Mouse (Mus musculus) kidney, embryonic 15.5 days (tissue): ENCODE data around the gene Sin3a. TPM values are rescaled to one million over a fixed set of nuclear protein-coding genes. Genes with fewer than 3 reads are reported as not detected.

Experiments
- ATAC-seq: fragments of 200-750 bp; cut with Nextera tagmentation; replicated peaks from 2 replicates; pipeline ENCODE4 v1.8.0; 2017; ENCODE audit warnings: moderate TSS enrichment; ENCODE audit not compliant: low FRiP score
- H3K27ac ChIP-seq: fragments of 300-500 bp; sonication (generic); 2 replicates; pipeline ENCODE4 v1.5.1; 2015; ENCODE audit warnings: mild to moderate bottlenecking, inconsistent platforms
- H3K27me3 ChIP-seq: fragments of 300-500 bp; sonication (generic); 2 replicates; pipeline ENCODE4 v1.6.1; 2015; ENCODE audit warnings: inconsistent platforms
- H3K36me3 ChIP-seq: fragments of 300-500 bp; sonication (generic); 2 replicates; pipeline ENCODE4 v1.6.1; 2015; ENCODE audit warnings: inconsistent platforms
- H3K4me1 ChIP-seq: fragments of 300-500 bp; sonication (generic); 2 replicates; pipeline ENCODE4 v1.6.1; 2015; ENCODE audit warnings: inconsistent platforms
- H3K4me2 ChIP-seq: fragments of 300-500 bp; sonication (generic); 2 replicates; pipeline ENCODE4 v1.6.1; 2015; ENCODE audit warnings: moderate library complexity, mild to moderate bottlenecking, inconsistent platforms
- H3K4me3 ChIP-seq: fragments of 300-500 bp; sonication (generic); replicated peaks from 2 replicates; pipeline ENCODE4 v1.5.1; 2015; ENCODE audit warnings: mild to moderate bottlenecking, inconsistent platforms
- H3K9ac ChIP-seq: fragments of 300-500 bp; sonication (generic); 2 replicates; pipeline ENCODE4 v1.6.1; 2015; ENCODE audit warnings: mild to moderate bottlenecking, inconsistent platforms
- H3K9me3 ChIP-seq: fragments of 300-500 bp; sonication (generic); replicated peaks from 2 replicates; pipeline ENCODE4 v1.6.1; 2016; ENCODE audit warnings: inconsistent platforms
- WGBS: fragments of 180-500 bp; shearing (Covaris S2); methylation state at CpG from one replicate; pipeline ENCODE4 v1.1.7; 2015; ENCODE audit warnings: mixed read lengths; 5-methylcytosine and 5-hydroxymethylcytosine counted together
- polyA plus RNA-seq: library from polyadenylated mRNA; unstranded; fragments of >200 nt; fragmentation: Nextera tagmentation; extraction: Ambion mirVana; gene quantifications from 2 replicates; pipeline ENCODE4 v1.2.1, GENCODE M21; 2015

Sin3a gene
- polyA plus RNA-seq: 31.8 and 36.6 TPM in 2 replicates

DNA sequence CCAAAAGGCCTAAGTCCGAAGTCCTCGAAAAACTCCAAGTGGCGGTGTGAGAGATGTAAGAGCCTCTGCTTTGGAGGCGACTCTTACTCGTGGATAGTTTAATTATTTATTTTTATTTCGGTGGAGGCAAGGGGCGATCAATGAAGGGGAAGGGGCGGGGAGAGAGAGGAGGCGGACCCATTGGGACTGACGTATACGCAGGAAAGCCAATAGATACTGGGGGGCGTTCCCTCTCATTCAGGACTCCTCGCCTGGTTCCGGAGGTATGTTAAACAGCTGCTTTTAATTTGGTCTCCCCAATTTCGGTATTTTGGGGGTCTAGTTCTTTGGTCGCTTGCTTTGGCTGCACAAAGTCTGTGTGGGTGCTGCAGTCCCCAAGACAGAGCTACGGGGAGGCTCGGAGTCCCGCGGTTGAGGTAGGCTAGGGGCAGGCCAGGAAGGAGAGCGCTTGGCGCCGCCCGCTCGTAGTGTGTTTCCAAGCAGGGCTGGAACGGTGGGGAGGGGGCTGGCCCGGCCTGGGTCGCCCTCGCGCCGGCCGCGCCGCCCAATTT, at the start of gene Sin3a:
Sin3a (plus strand) TSS at position 240 of the 551 bp plus-strand sequence.
- Histone ChIP-seq H3K4me2 (peak within 1 kb of the TSS; percentile 89), H3K27ac (peak within 1 kb of the TSS; percentile 100), H3K4me1 (peaks cover 19% of the 10 kb centered on the region), H3K4me3 (peak within 1 kb of the TSS; percentile 92), H3K36me3 (no peaks in the 10 kb centered on the region), H3K27me3 (no peaks in the 10 kb centered on the region), H3K9me3 (no peaks in the 10 kb centered on the region), H3K9ac (peak within 1 kb of the TSS; percentile 77)
- no peak for ATAC-seq
- WGBS: under 1% methylated on average over 34 of the region's 34 CpGs

DNA sequence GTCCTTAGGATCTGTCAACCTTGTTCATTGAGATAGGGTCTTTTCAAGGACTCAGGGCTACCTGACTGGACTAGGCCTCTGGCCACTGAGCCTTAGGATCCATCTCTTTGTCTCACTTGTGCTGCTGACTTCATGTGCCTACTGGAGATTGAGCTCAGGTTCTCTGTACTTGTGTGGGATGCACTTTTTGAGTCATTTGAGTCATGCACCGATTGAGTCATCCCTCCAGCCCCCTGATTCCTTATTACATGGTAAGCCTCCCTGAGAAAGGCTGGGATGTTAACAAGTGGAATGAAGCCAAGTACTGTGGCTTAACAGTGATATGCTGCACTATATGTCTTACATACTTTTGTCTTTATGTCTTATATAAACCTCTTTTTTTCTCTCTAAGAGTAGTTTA, 40.1 kb upstream of the Sin3a start:
- no peak for ATAC-seq
- Histone ChIP-seq H3K4me3 (no peak overlapping the region), H3K9ac (no peak overlapping the region), H3K36me3 (peaks cover 88% of the 10 kb centered on the region), H3K27me3 (no peaks in the 10 kb centered on the region), H3K27ac (no peak overlapping the region), H3K9me3 (no peaks in the 10 kb centered on the region), H3K4me1 (no peaks in the 10 kb centered on the region), H3K4me2 (no peak overlapping the region)
- WGBS: 86% methylated on average over 1 of the region's 1 CpGs

GRCm38 (mm10) chr9:57056237-57056636, 15.6 kb upstream of the Sin3a start:
- no peak for ATAC-seq

GRCm38 (mm10) chr9:57064164-57064563, 7.7 kb upstream of the Sin3a start:
- ATAC-seq: no peak
- Histone ChIP-seq H3K27ac (no peak overlapping the region), H3K4me2 (no peak overlapping the region), H3K4me3 (no peak overlapping the region), H3K36me3 (peaks cover 51% of the 10 kb centered on the region), H3K4me1 (no peaks in the 10 kb centered on the region), H3K9ac (no peak overlapping the region), H3K9me3 (no peaks in the 10 kb centered on the region), H3K27me3 (no peaks in the 10 kb centered on the region)
- WGBS: 88% methylated on average over 2 of the region's 2 CpGs

More at GRCm38 (mm10) chr9:57056237-57056636, 15.6 kb upstream of the Sin3a start:
- H3K4me1 ChIP-seq: no peaks in the 10 kb centered on the region
- H3K36me3 ChIP-seq: peaks cover 78% of the 10 kb centered on the region
- H3K9ac ChIP-seq: no peak overlapping the region
- no peaks in the 10 kb centered on the region for H3K9me3 ChIP-seq
- no peaks in the 10 kb centered on the region for H3K27me3 ChIP-seq
- H3K4me2 ChIP-seq: no peak overlapping the region
- no peak overlapping the region for H3K4me3 ChIP-seq
- WGBS: 86% methylated on average over 1 of the region's 1 CpGs
- H3K27ac ChIP-seq: no peak overlapping the region

DNA sequence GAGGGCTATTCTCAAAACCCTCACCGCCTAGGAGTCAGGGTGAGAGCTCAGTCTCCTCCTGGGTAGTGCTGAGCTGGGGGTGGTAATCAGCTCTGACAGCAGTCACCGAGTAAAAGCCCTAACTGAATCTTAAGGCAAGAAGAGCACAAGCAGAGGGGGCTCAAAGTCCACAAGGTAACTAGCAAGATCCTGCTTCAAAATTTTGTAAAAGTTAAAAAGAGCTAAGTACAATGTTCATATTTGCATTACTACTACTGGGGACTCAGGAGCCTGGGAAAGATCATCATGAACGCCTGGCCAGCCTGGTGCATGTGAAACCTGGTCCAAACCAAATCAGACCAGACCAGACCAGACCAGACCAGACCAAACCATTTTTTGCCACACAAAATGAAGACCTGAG, 3.6 kb upstream of the Sin3a start:
- H3K4me3 ChIP-seq: no peak overlapping the region
- no peaks in the 10 kb centered on the region for H3K9me3 ChIP-seq
- no peak overlapping the region for H3K9ac ChIP-seq
- ATAC-seq: no peak
- WGBS: 78% methylated on average over 3 of the region's 3 CpGs
- no peak overlapping the region for H3K27ac ChIP-seq
- H3K27me3 ChIP-seq: no peaks in the 10 kb centered on the region
- H3K4me1 ChIP-seq: peaks cover 9% of the 10 kb centered on the region
- H3K4me2 ChIP-seq: no peak overlapping the region
- peaks cover 20% of the 10 kb centered on the region for H3K36me3 ChIP-seq

- H3K9me3 ChIP-seq: no peaks in the 10 kb centered on the region
- H3K4me2 ChIP-seq: no peak overlapping the region
- H3K27me3 ChIP-seq: no peaks in the 10 kb centered on the region
- H3K4me1 ChIP-seq: peaks cover 19% of the 10 kb centered on the region
- peaks cover 7% of the 10 kb centered on the region; the same call in 1 of the 2 replicates for H3K36me3 ChIP-seq
- H3K9ac ChIP-seq: 0 out of 2 replicates have a peak overlapping the region, but pooled peaks have one; percentile 8
- WGBS: 54% methylated on average over 1 of the region's 1 CpGs
- no peak overlapping the region for H3K27ac ChIP-seq
- no peak overlapping the region for H3K4me3 ChIP-seq
- ATAC-seq: no peak
Observed at GRCm38 (mm10) chr9:57070262-57070661, 1.6 kb upstream of the Sin3a start.

GRCm38 (mm10) chr9:57070800-57071545, 867 bp upstream of the Sin3a start:
- Histone ChIP-seq H3K36me3 (no peaks in the 10 kb centered on the region), H3K27me3 (no peaks in the 10 kb centered on the region), H3K9me3 (no peaks in the 10 kb centered on the region), H3K4me1 (peaks cover 19% of the 10 kb centered on the region), H3K4me2 (peak overlapping the region; percentile 89), H3K4me3 (peak overlapping the region; percentile 92), H3K27ac (peak overlapping the region; percentile 78), H3K9ac (peak overlapping the region; percentile 52)
- no peak for ATAC-seq
- WGBS: 12% methylated on average over 5 of the region's 5 CpGs

- Histone ChIP-seq H3K4me2 (peak overlapping the region; percentile 89), H3K9me3 (no peaks in the 10 kb centered on the region), H3K36me3 (no peaks in the 10 kb centered on the region), H3K4me1 (peaks cover 22% of the 10 kb centered on the region), H3K9ac (peak overlapping the region; percentile 77), H3K27ac (peak overlapping the region; percentile 100), H3K27me3 (no peaks in the 10 kb centered on the region), H3K4me3 (peak overlapping the region; percentile 92)
- ATAC-seq: no peak
- WGBS: under 1% methylated on average over 40 of the region's 40 CpGs
Observed at GRCm38 (mm10) chr9:57072526-57072988, 717 bp downstream of the Sin3a start.

DNA sequence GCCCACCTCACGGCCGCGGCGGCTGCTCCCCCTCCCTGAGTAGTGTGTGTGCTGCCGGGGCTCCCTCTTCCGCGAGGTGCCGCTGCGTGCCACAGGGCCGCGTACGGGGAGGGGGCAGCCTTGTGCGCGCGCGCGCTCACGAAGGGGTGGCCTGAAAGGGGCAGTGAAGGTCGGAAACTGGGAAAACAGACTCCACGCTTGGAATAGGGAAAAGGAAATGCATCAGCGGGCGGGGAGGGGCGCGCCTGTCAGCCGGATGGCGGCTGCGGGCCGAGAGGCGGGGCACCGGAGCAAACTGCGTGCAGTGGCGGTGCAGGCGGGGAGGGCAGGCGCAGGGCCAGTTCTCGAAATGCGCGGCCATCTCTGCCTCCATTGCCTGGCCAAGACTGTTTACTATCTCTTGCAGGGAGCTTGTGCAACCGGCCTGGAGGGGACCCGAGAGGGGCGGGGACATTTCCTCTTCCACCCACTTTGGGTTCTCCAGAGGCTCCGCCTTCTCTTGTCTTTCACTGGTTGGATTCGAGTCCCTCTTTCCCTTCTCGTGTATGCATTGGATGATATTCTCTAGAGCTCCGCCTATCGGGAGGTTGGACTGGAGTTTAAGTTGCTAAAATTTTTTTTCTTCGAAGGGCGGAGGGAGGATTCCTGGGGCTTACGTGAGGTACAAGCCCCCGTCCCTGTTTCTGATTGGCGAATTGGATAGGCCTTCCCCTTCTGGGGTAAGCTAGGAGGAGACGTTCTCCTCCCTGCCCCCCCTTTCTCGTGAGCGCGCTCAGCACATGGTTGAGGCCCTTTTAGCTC, 1.3 kb downstream of the Sin3a start:
- H3K9ac ChIP-seq: peak overlapping the region; percentile 77
- no peaks in the 10 kb centered on the region for H3K36me3 ChIP-seq
- 1% methylated on average over 52 of the region's 54 CpGs for WGBS
- H3K27me3 ChIP-seq: no peaks in the 10 kb centered on the region
- peaks cover 27% of the 10 kb centered on the region for H3K4me1 ChIP-seq
- peak; percentile 77 for ATAC-seq
- H3K4me2 ChIP-seq: peak overlapping the region; percentile 89
- H3K4me3 ChIP-seq: peak overlapping the region; percentile 92
- no peaks in the 10 kb centered on the region for H3K9me3 ChIP-seq
- H3K27ac ChIP-seq: peak overlapping the region; percentile 100

DNA sequence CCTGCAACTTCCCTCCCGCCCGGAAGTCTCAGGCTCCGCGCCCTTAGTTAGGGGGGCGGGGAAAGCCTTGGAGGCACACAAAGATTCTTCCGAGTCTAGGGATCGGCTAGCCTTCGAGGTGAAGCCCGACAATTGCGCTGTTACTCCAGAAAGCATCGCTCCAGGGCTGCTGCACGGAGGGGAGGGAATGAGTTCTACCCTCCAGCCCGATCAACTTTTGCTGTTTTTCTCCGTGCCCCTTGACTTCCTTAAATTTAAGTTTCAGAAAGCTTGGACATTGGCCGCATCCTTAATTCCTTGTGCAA, 1.9 kb downstream of the Sin3a start:
- Histone ChIP-seq H3K9me3 (no peaks in the 10 kb centered on the region), H3K36me3 (no peaks in the 10 kb centered on the region), H3K4me3 (peak overlapping the region; percentile 92), H3K9ac (peak overlapping the region; percentile 72), H3K27ac (peak overlapping the region; percentile 100), H3K4me1 (peaks cover 30% of the 10 kb centered on the region), H3K4me2 (peak overlapping the region; percentile 89), H3K27me3 (no peaks in the 10 kb centered on the region)
- ATAC-seq: no peak
- WGBS: under 1% methylated on average over 15 of the region's 15 CpGs

DNA sequence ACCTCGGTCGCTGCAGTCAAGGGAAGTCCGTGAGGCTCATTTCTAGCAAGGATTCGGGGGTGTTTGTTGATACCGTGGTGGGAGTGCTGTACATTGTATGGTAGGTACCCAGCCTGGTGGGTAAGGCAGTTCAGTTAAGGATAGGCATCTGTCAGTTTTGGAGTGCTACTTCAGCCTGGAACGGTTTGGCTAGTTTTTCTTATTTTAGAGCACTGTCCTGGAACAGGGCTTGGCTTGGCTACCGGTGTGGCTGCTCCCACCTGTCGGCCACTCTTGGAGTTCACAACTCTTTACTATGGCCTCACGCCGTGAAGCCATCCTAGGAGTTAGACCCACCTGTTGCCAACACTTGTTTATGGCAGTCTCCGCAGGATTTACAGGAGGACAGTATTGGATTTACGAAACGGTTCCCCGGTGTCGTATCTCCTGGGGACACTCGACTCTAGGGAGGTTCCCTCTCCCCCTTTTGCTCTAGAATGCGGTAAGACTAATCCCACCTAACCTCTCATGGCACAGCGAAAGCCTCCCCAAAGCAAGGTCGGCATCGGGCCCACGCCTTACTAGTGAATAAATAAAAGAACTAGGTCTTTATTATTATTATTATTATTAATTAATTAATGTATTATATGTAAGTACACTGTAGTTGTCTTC, 2.5 kb downstream of the Sin3a start:
- 4% methylated on average over 21 of the region's 21 CpGs for WGBS
- Histone ChIP-seq H3K36me3 (no peaks in the 10 kb centered on the region), H3K4me3 (peak overlapping the region; percentile 92), H3K4me1 (peaks cover 30% of the 10 kb centered on the region), H3K9me3 (no peaks in the 10 kb centered on the region), H3K4me2 (peak overlapping the region; percentile 89), H3K9ac (peak overlapping the region; percentile 72), H3K27me3 (no peaks in the 10 kb centered on the region), H3K27ac (peak overlapping the region; percentile 100)
- ATAC-seq: no peak
